Mouse (Mus musculus) lung, postnatal 4 days (tissue): ENCODE results near the gene Trappc10.

ENCODE experiments used
- DNase-seq, 2 experiments: peaks; one replicate each; pipeline ENCODE4 v3.0.0; 2021

Gene Trappc10

DNA sequence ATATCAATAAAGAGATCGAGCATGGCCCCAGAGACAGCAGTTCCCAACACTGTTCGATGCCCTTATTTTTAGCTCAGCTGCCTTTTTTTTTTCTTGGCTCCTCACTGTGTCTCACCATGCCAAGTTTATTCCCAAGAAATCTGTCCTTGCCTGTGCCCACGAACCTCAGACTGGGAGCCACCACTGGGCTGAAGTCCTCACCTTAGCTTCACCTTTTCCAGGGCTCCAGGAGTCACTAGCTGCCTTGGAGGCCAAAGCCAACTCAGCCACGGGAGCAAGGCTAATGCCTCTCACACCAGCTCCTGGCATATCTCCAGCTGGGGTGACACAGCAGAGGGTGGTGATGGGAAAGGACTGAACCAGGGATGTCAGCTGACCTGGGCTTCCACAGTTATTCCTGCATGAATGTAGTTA, 11.2 kb upstream of the Trappc10 start:
- DNase-seq: peak in 1 of 2 experiments; percentile 25

DNA sequence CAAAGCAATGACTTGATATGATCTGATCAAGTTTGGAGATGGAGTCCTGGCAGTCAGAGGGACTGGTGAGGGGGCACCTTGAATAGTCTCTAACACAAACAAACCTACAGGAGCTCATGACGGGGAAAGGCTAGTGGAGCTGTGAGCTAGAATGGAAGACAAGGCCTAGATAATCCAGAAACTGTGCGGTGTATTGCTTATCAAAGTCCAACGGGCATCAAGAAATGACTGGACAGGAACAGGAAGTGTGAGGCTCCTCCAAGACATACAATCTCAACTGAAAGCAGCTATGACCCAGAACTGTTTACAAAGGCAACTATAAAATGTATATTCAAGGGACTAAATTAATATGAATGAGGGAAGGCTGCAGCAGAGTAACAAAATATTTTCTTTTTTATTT, 2.8 kb upstream of the Trappc10 start:
- DNase-seq: no peak

GRCm38 (mm10) chr10:78246725-78247124, 2.3 kb upstream of the Trappc10 start:
- no peak for DNase-seq

DNA sequence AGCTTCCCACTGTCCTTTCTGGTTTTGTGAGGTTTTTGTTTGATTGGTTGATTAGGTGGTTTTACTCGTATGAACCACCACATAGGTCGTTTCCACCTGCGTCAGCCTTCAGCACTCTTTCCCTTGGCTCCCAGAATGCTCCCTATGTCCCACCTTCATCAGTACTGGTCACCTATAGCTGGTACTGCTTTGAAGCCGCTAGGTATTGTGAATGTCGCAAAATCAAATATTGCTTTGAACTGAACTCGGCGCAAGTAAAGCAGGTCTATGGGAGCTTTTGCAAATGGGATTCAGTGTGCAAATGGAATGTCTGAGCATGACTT, 745 bp upstream of the Trappc10 start:
- no peak for DNase-seq

DNA sequence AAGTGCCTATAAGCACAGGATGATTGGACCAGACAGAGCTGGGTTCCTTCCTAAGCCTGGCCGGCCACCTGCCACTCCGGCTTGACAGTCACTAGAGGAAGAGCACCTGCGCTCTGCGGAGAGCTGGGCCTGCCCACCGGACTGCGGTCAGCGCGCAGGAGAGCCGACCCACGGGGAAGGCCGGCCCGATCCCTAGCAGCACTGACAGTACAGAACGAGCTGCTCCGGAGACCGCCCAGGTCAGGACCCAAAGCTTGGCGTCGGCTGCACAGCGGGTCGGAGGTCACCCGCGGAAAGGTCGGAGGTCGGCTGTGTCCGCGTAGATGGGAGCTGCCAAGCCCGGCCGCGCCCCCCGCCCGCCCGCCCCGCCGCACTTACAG, 393 bp downstream of the Trappc10 start:
- DNase-seq: peak; percentile 50 to 59

GRCm38 (mm10) chr10:78238926-78239325, 5.5 kb downstream of the Trappc10 start:
- DNase-seq: no peak

GRCm38 (mm10) chr10:78238297-78238696, 6.1 kb downstream of the Trappc10 start:
- DNase-seq: no peak

- no peak for DNase-seq
Observed at GRCm38 (mm10) chr10:78237809-78238208, 6.6 kb downstream of the Trappc10 start.

GRCm38 (mm10) chr10:78236885-78237629, 7.4 kb downstream of the Trappc10 start:
- DNase-seq: no peak

- no peak for DNase-seq
Observed at GRCm38 (mm10) chr10:78233756-78234155, 10.7 kb downstream of the Trappc10 start.

GRCm38 (mm10) chr10:78233161-78233560, 11.3 kb downstream of the Trappc10 start:
- DNase-seq: no peak

DNA sequence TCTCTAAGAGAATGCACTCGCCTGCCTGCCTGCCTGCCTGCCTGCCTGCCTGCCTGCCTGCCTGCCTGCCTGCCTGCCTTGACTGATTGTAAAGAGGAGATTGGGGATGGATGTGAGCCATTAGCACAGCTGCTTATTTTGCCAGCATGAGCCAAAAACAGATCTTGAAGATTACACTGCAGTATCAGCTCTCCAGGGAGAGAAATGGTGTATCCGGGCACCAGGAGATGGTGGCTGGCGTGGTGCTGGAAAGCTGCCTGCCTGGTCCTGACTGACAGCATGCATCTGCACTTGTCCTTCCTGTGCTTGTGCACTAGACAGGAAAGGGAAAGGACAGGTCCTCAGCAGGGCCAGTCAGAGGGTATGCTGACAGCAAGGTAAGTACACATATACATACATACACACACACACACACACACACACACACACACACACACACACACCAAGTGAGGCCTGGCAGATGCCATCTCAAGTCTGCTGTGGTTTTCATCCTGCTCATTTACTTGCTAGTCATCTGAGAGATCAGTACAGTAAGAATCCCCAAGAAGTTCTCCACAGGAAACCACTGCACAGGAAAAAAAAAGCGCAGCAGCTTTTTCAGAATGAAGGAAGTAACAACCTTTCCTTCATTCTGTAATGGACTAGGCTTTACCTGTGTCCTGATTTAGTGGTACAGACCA, 12.0 kb downstream of the Trappc10 start:
- DNase-seq: no peak

DNA sequence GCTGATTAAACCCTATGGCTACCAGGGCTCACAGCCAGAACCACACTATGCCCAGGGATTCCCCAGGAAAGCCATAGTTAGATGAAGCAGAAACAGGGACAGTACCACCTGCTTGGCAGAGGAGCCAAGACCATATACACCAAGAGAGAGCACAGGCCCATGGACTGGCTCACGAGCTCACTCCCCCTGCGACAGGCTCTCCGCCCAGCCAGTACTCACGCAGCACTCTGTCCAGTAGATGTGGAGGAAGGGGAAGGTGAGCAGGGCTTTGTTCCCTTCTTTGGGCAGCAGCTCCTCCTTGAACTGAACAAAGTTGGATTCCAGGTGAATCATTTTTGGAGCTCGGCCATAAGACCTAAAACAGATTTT, 15.9 kb downstream of the Trappc10 start:
- no peak for DNase-seq

GRCm38 (mm10) chr10:78227875-78228559, 16.4 kb downstream of the Trappc10 start:
- no peak for DNase-seq

DNA sequence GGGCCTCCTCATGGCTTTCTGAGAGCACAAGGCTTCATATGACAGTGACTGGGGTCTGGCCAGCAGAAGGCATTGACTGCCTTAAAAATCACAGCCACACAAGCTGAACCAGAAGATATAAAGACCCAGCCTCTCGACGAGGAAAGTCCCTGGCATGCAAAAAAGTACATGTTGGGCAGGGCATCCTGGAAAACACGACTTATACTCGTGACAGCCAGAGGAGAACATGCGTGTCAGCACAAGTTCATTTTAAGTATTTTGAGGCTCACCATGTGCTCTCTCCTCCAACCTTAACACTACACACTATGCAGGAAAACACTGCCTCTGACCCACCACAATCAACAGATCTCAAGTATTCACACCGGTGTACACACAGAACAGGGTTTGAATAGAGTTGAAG, 20.3 kb downstream of the Trappc10 start:
- no peak for DNase-seq

- DNase-seq: peak in 1 of 2 experiments; percentile 42
Observed at GRCm38 (mm10) chr10:78222908-78223307, 21.5 kb downstream of the Trappc10 start.

DNA sequence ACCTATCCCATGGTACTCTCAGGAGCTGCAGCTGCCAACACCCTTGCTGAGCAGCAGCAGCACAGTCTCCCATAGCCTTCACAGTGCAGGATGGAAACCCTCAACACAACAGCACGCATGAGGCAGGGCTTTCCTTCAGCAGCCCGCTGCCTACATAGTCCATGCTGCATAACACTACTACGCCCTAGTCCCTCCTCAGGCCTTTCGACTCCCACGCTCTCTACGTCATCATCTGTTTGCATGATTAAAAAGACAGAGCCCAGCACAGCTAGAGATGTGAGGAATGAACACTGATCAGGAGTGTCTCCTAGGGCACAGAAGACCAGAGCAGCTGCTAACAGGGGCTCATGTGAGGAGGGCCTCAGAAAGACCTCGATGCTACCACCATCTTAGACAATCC, 23.1 kb downstream of the Trappc10 start:
- DNase-seq: no peak

DNA sequence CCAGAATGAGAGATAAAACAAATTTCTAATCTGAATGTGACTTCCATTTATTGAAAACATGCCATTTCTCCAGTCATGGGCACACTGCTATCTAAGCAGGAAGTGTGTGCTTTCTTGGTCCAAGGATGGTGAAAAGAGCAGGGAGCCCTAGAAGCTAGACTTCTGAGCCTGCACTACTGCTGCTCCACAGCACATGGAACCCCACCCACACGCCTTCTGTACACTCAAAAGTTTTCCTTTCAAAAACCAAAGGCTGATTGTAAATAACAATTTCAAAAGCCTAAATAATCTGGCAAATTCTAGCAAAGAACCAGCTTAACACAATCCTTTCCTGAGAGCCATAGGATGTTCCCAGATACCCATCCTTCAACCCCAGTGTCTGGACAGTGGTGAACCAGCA, 24.9 kb downstream of the Trappc10 start:
- no peak for DNase-seq

DNA sequence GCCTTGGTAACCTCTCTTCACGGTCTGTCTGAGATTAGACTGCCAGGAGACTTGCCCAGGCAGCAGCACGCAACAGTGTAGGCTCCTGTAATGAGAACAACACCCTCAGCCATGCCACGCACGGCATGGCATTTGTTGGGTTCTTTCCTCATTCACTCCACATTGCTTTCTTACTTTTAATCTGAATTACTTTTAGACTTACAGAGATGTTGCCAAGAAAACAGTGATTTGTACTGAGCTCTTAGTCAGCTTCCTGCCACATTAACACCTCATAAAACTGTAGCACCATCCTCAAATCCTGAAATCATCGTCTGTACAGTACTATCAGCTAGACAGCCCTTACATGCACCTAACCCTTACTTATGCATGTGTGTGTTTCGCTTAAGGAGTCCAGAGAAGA, 25.9 kb downstream of the Trappc10 start:
- DNase-seq: no peak

DNA sequence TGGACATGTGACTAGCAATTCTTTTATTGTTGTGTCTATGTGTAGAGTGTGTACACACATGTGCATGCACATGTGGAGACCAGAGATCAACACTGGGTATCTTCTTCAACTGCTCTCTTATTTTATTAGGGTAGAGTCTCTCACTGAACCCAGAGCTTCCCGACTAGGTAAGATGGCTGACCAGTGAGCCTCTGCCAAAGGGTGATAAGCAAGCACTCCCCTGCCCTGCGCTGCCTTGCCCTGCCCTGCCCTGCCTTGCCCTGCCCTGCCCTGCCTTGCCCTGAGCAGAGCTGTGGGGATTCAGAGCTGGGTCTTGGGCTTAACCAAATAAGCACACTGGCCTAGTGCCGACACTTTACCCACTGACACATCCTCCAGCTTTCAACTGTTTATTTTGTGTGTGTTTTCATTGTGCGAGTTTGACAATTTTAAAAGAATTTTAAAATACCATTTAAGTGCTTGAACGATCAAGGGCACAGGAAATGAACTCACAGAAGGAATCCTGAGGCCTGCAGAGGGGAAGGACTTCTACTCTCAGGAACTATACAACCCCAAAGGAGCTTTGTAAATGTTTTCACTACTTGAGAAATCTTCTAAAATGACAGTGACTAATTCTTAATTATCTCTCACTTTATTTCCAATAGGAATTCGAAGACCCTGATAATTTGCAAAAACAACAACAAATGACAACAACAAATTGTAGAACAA, 27.9 kb downstream of the Trappc10 start:
- DNase-seq: no peak

- DNase-seq: no peak
Observed at GRCm38 (mm10) chr10:78214371-78214770, 30.1 kb downstream of the Trappc10 start.

- DNase-seq: peak in 1 of 2 experiments; percentile 9
Observed at GRCm38 (mm10) chr10:78211311-78211710, 33.1 kb downstream of the Trappc10 start.

- DNase-seq: no peak
Observed at GRCm38 (mm10) chr10:78201182-78201581, 43.3 kb downstream of the Trappc10 start.

- DNase-seq: no peak
Observed at GRCm38 (mm10) chr10:78192933-78193332, 51.5 kb downstream of the Trappc10 start.
